Mouse (Mus musculus) megakaryocyte, embryonic 14.5 days (primary cell): ENCODE data around the gene Gm7534. TPM values are rescaled to one million over a fixed set of nuclear protein-coding genes. Genes with fewer than 3 reads are reported as not detected.

Experiments
- H3K27me3 ChIP-seq: replicated peaks from 2 replicates; pipeline ENCODE3; 2012; ENCODE audit warnings: inconsistent platforms
- H3K36me3 ChIP-seq: replicated peaks from 2 replicates; pipeline ENCODE3; 2012; ENCODE audit warnings: low read length, inconsistent platforms, mixed read lengths
- H3K4me1 ChIP-seq: 2 replicates; pipeline ENCODE4 v1.6.1; 2012; ENCODE audit warnings: inconsistent platforms
- H3K4me3 ChIP-seq: replicated peaks from 2 replicates; pipeline ENCODE3; 2012; ENCODE audit warnings: moderate library complexity, mild to moderate bottlenecking, inconsistent platforms
- H3K9me3 ChIP-seq: 2 replicates; pipeline ENCODE4 v1.6.1; 2012; ENCODE audit warnings: inconsistent platforms
- FLI1 ChIP-seq: IDR thresholded peaks from 2 replicates; pipeline ENCODE4 v1.6.1; 2012; ENCODE audit warnings: low read length, inconsistent platforms, mixed read lengths
- GATA1 ChIP-seq: IDR thresholded peaks from 3 replicates; pipeline ENCODE4 v1.6.1; 2012; ENCODE audit warnings: mixed read lengths, low read length, inconsistent platforms, borderline replicate concordance
- polyA plus RNA-seq: library from polyadenylated mRNA; stranded (reverse); fragments of >175 nt; gene quantifications from 2 replicates; pipeline ENCODE4 v1.2.3, GENCODE M21; 2012; ENCODE audit warnings: low replicate concordance; ENCODE audit not compliant: insufficient read depth

Gene Gm7534
- polyA plus RNA-seq, 1 experiment = not detected

DNA sequence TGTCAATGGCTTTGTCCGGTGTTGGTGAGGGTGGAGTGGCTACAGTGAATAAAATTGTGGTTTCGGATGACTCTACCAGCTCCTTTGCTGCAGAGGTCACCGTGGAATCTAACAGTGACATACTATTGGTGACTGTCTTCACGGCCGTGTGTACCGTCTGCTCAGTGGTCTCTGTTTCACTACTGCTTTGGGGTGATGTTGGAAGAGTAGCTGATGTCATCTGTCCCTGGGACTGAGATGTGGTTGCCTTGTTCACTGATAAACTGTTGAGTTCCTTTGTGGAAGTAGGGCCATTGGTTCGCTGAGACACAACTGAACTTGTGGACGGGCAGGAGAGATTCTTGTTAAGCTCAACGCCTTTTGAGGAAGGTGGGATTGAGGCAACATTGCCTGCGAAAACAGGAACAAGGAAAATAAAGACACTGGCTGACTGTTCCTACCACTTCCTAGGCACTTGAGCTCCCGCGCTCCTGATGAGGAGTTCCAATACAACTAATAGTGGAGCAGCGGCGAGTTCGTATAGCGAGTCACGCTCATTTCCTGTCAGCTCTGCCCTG lies 614 bp upstream of the Gm7534 start:
- H3K4me3 ChIP-seq = no peak overlapping the region
- TF ChIP-seq FLI1 (no peak), GATA1 (no peak)
- no peaks in the 10 kb centered on the region for H3K9me3 ChIP-seq
- no peaks in the 10 kb centered on the region for H3K36me3 ChIP-seq
- H3K27me3 ChIP-seq = peaks cover 29% of the 10 kb centered on the region
- H3K4me1 ChIP-seq = peaks cover 11% of the 10 kb centered on the region

DNA sequence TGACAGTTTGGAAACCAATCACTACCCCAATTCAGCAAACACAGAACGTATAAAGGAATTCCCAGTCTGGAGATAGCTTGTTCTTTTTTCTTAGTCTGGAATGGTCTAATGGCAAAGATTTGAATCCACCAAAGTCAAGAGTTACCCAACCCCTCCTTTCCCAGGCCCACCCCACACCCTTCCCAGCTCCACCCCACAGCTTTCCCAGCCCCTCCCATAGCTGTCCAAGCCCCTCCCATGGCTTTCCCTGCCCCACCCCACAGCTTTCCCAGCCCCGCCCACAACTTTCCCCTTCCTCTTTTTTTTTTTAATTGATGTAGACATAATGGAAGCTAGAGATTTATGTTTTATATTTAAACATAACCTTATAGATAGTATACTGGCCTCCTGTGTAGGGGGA lies 3.4 kb downstream of the Gm7534 start:
- peaks cover 5% of the 10 kb centered on the region; the same call in 1 of the 2 replicates for H3K4me1 ChIP-seq
- H3K4me3 ChIP-seq = no peak overlapping the region
- no peaks in the 10 kb centered on the region for H3K36me3 ChIP-seq
- H3K9me3 ChIP-seq = no peaks in the 10 kb centered on the region
- no peak for TF ChIP-seq GATA1
- no peak for TF ChIP-seq FLI1
- peaks cover 29% of the 10 kb centered on the region for H3K27me3 ChIP-seq

DNA sequence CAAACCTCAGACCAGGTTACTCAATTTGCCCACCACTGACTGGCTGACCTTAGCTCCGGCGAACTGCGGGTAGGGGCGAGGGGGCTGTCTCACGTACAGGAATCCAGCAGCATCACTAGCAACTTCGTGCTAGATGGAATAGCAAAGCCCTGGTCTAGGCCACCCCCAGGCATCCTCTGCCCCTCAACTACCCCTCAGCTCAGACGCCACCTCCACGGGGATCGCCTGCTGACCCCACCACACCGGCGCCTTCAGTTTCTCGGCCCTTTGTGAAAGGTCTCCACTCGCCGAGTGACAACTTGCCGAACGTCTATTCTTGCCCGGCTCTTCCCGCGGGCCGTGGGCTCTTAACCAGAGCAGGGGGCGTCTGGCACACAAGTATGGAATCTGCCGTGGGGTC lies 16.5 kb downstream of the Gm7534 start:
- Histone ChIP-seq H3K4me3 (peak overlapping the region; percentile 98), H3K9me3 (no peaks in the 10 kb centered on the region), H3K36me3 (peaks cover 5% of the 10 kb centered on the region), H3K4me1 (peaks cover 31% of the 10 kb centered on the region), H3K27me3 (peaks cover 2% of the 10 kb centered on the region)
- TF ChIP-seq GATA1 (no peak), FLI1 (no peak)

DNA sequence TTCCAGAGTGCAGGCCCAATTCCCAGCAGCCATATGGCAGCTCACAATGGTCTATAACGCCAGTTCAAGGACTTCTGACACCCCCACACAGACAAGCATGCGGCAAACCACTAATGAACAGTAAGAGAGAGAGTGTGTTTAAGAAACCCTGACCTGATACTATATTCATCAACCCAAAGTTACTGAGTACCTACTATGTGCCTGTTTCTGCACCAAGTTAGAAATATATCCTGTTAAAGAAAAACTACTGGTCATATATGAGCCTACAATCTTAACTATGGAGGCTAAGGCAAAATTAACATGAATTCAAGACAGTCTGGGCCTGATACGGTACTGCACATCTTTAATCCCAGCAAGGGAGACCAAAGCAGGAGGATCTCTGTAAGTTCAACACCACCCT lies 17.2 kb downstream of the Gm7534 start:
- H3K27me3 ChIP-seq = peaks cover 2% of the 10 kb centered on the region
- TF ChIP-seq GATA1 (no peak), FLI1 (no peak)
- H3K4me3 ChIP-seq = peak overlapping the region; percentile 98
- peaks cover 38% of the 10 kb centered on the region for H3K4me1 ChIP-seq
- no peaks in the 10 kb centered on the region for H3K9me3 ChIP-seq
- H3K36me3 ChIP-seq = peaks cover 12% of the 10 kb centered on the region

- H3K9me3 ChIP-seq = no peaks in the 10 kb centered on the region
- no peak for TF ChIP-seq GATA1
- TF ChIP-seq FLI1 = no peak
- H3K4me3 ChIP-seq = no peak overlapping the region
- no peaks in the 10 kb centered on the region for H3K27me3 ChIP-seq
- H3K4me1 ChIP-seq = peaks cover 39% of the 10 kb centered on the region
- peaks cover 12% of the 10 kb centered on the region for H3K36me3 ChIP-seq
These were observed 19.1 kb downstream of the Gm7534 start for GRCm38 (mm10) chr4:134183711-134184110.

GRCm38 (mm10) chr4:134181825-134182224 lies 21.0 kb downstream of the Gm7534 start:
- Histone ChIP-seq H3K9me3 (no peaks in the 10 kb centered on the region), H3K36me3 (peaks cover 12% of the 10 kb centered on the region), H3K4me1 (peaks cover 47% of the 10 kb centered on the region), H3K4me3 (no peak overlapping the region), H3K27me3 (no peaks in the 10 kb centered on the region)
- TF ChIP-seq GATA1 (no peak), FLI1 (no peak)

DNA sequence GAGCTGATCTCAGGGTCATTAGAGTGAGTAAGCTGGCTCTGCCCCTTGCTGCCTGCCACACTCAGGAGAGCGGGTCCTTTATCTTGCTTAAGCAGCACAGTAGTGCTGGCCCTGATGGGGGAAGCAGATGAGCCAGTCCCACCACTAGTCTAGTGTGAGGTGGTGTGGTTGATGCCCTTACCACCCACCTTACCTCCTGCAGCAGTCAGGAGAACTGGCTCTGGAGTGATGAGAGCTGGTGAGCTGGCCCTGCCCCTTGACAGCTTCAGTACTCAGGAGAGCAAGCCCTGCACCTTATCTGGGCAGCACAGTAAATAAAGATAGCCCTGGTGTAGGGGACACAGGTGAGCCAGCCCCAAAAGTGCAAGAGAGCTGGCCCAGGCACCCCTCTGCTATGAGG lies 21.7 kb downstream of the Gm7534 start:
- H3K4me1 ChIP-seq = peaks cover 44% of the 10 kb centered on the region
- TF ChIP-seq FLI1 = no peak
- no peak for TF ChIP-seq GATA1
- H3K9me3 ChIP-seq = no peaks in the 10 kb centered on the region
- no peak overlapping the region for H3K4me3 ChIP-seq
- no peaks in the 10 kb centered on the region for H3K27me3 ChIP-seq
- H3K36me3 ChIP-seq = peaks cover 19% of the 10 kb centered on the region

DNA sequence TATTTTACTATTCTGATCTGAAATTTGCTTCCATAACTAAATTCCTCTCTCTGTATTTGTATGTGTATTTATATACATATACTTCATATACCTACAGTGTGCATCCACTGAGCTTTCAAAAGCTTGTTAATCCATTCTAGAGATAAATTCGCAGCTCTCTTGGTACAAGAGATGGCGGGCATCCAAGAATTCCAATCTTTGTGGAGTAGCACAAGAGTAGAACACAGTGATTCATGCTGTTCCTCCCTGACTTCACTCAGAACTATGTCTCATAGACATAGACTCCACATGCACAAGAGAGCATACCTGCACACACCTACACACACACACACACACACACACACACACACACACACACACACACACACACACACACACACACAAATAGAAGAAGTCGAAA lies 30.4 kb downstream of the Gm7534 start:
- H3K36me3 ChIP-seq = peaks cover 43% of the 10 kb centered on the region
- H3K4me3 ChIP-seq = no peak overlapping the region
- no peaks in the 10 kb centered on the region for H3K27me3 ChIP-seq
- peaks cover under 1% of the 10 kb centered on the region; the same call in 1 of the 2 replicates for H3K4me1 ChIP-seq
- no peak for TF ChIP-seq GATA1
- no peak for TF ChIP-seq FLI1
- no peaks in the 10 kb centered on the region for H3K9me3 ChIP-seq

GRCm38 (mm10) chr4:134166906-134167305 lies 35.9 kb downstream of the Gm7534 start:
- H3K9me3 ChIP-seq = no peaks in the 10 kb centered on the region
- peaks cover 46% of the 10 kb centered on the region for H3K36me3 ChIP-seq
- H3K27me3 ChIP-seq = no peaks in the 10 kb centered on the region
- TF ChIP-seq FLI1 (no peak), GATA1 (no peak)
- H3K4me3 ChIP-seq = no peak overlapping the region
- H3K4me1 ChIP-seq = peaks cover 4% of the 10 kb centered on the region; the same call in 1 of the 2 replicates

- no peaks in the 10 kb centered on the region for H3K9me3 ChIP-seq
- TF ChIP-seq FLI1 (no peak), GATA1 (no peak)
- H3K4me1 ChIP-seq = peaks cover 4% of the 10 kb centered on the region; the same call in 1 of the 2 replicates
- H3K27me3 ChIP-seq = no peaks in the 10 kb centered on the region
- H3K36me3 ChIP-seq = peaks cover 38% of the 10 kb centered on the region
- H3K4me3 ChIP-seq = no peak overlapping the region
These were observed 37.0 kb downstream of the Gm7534 start for GRCm38 (mm10) chr4:134165548-134166465.
